Mouse (Mus musculus) left cerebral cortex, postnatal 36 days (tissue): ENCODE measurements around the gene Gk5. TPM values are rescaled to one million over a fixed set of nuclear protein-coding genes. Genes with fewer than 3 reads are reported as not detected.

Experiments
- DNase-seq, 2 experiments: peaks; one replicate each; pipeline ENCODE4 v3.0.0; 2021 to 2022; ENCODE audit warnings: low spot score in 2 of 2, mixed read lengths in 1 of 2
- intact Hi-C: fragments of 180-260 bp; cut with DNase I; formaldehyde crosslinking; loops from one replicate; pipeline ENCODE4 v1.15.1; 2025
- total RNA-seq, 2 experiments: library from RNA; stranded (reverse); gene quantifications; 2 replicates each; pipeline ENCODE4 v1.2.3; 2021

Gene Gk5
- total RNA-seq, 2 experiments from 2014 or later, result 3.9 to 4.5 TPM

DNA sequence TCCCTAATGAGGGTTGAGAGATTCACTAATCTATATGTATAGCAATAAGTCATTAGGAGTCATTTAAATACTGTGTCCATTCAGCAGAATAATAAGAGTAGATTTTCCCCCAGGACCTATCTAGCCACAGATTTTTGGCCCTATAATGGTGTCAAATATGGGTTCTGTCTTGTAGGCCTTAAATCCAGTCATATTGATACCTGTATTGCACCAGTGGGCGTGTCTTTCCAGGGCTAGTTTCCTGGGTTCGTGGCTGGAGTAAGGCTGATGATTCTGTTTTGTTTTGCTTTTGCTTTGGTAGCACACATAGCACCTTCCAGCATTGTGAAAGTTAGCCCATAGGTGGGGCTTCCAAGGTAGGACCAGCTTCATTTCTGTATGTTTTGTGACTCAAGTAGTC is 95.0 kb downstream of the Gk5 start:
- DNase-seq, result no peak
- intact Hi-C loops, result no loop called here

DNA sequence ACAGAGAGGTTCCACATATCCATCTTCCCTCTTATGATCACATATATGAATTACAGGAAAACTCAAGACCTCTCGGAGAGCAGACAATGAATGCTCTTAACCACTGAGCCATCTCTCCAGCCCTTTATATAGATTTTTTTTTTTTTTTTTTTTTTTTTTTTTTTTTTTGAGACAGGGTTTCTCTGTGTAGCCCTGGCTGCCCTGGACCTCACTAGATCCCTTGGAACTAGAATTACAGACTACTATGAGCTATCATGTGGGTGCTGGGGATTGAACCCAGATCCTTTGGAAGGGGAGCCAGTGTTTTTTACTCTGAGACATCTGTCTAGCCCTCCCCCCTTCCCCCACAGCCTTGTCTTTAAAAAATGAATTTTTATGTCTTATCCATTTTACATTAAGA is 98.1 kb downstream of the Gk5 start:
- DNase-seq, result no peak
- intact Hi-C loops, result no loop called here

DNA sequence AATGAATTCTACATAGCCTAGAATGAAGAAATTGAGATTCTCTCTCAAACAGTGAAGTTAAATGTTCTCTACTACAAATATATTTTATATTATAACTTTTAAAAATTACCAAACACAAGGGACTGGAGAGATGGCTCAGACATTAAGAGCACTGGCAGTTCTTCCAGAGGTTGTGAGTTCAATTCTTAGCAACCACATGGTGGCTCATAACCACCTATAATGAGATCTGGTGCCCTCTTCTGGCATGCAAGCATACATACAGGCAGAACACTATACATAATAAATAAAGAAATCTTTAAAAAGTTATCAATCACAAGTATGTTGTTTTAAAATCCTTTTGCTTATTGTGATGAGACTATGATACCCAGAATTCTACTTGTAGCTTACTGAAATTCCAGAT is 98.6 kb downstream of the Gk5 start:
- no peak for DNase-seq
- intact Hi-C loops, result no loop called here

DNA sequence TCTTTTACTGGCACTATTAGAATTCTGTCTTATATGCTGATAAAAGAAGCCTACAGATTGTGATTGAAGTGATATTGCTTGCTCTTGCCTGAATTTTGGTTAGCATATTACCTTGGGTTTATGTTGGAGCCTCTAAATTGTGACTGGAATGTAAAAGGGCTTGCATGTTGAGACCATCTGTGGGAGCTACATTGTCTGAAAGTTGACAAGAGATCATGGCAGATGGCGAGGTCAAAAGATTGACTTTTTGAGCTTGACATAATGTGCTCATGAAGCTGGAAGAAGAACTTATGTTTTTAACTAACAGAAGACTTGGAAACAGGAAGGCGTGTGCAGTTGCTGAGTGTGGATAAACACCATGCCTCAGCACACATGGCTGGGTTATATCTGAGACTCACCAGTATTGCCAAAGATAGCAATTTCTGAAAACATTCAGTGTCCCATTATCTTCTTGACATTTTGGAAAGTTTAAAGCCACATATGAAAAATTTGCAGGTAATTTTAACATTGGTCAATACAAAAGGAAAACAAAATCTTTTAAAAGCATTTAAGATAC is 100.0 kb downstream of the Gk5 start:
- intact Hi-C loops, result no loop called here
- DNase-seq, result no peak

DNA sequence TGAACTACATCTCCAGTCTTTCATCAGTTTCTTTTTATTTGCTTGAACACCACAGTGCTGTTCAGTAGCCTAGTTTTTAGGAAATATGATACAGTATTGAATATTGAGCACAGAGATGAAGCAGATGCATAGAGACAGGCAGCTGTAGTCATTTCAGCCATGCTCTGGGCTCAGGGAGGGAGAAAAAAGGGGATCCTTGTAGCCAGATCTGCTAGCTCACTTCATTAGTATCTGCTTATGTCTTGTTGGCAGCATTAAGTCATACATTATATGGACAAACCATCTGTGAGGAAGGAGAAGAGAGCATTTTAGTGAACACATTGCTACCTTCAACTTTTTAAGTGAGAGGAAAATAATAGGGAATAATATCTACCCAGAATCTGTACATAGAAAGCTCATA is 101.3 kb downstream of the Gk5 start:
- intact Hi-C loops, result no loop called here
- no peak for DNase-seq

DNA sequence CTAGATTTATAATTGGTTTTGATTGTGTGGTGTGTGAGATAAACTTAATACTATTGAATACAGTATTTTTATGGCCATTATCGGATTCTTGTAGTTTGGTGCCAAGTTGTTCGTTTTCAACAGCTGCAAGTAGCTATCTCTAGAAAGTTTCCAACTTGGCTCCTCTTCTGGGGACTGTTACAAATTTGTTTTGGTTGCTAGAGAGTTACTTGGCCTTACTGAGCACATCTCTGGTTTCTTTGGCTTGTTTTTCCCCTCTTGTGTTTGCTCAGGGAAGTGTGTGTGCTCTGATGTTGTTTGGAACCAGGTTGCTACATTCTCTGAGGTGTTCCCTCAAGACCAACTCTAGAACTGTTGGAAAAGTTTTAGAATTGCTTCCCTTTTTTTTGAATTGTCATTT is 104.1 kb downstream of the Gk5 start:
- intact Hi-C loops, result no loop called here
- no peak for DNase-seq

DNA sequence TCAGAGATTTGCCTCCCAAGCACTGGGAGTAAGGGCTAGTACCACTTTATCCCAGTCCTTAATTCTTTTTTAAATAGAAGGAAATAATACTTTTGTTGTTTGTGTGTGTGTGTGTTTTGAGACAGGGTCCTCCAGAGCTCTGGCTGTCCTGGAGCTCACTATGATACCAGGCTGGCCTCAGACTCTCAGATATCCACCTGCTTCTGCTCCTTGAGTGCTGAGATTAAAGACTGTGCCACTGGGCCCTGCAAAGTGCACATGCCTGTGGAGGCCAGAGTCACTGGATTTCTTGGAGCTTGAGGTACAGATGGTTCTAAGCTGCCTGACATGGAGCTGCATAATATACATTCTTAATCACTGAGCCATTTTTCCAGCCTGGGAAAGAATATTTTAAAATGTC is 109.1 kb downstream of the Gk5 start:
- no peak for DNase-seq
- intact Hi-C loops, result no loop called here

DNA sequence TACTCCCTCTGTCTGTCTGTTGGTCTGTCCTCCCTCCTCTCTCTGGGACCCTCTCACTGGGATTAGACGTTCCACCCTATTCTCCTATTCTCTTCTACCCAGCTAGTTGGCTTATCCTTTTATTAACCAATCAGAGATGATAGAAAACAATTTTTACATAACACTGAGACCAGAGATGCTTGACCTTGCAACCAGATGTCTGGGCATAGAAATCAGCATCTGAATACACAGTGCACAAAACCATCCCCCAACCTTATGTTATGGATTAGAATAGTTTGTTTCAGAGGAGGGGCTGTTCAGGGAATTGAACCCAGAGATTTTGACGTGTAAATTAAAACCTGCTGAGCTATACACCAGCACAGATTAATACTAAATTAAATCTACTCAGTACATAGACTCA is 111.1 kb downstream of the Gk5 start:
- intact Hi-C loops, result no loop called here
- no peak for DNase-seq

Other genes starting within 250 kb of the Gk5 start
- 10 to 100 TPM; 24.6 to 26.1 TPM for gene Xrn1, start 164.6 kb upstream of the Gk5 start, total RNA-seq
- gene Tfdp2, start 76.9 kb downstream of the Gk5 start, total RNA-seq, result 10 to 100 TPM; 27.3 to 32.4 TPM
- gene Atp1b3, start 245.1 kb downstream of the Gk5 start, total RNA-seq, result 10 to 100 TPM; 81.4 to 90.6 TPM